Mouse (Mus musculus) cerebellum, adult 2 months (tissue): ENCODE data around the gene Emp3.

Source experiments
- CTCF ChIP-seq: fragments of 200-500 bp; IDR thresholded peaks from 2 replicates; pipeline ENCODE4 v1.5.1; 2011; ENCODE audit warnings: low read depth, mild to moderate bottlenecking, control low read depth, low read length, moderate library complexity, borderline replicate concordance; ENCODE audit not compliant: insufficient read depth
- POLR2A ChIP-seq: fragments of 200-500 bp; IDR thresholded peaks from 2 replicates; pipeline ENCODE4 v1.6.1; 2011; ENCODE audit warnings: low read length, control low read depth, borderline replicate concordance; ENCODE audit not compliant: insufficient read depth

GRCm38 (mm10) chr7:45880531-45880930, 40.7 kb downstream of the Emp3 start:
- TF ChIP-seq POLR2A = no peak
- no peak for TF ChIP-seq CTCF
